Mouse (Mus musculus): ENCODE results near the gene Gm17304. TPM values are rescaled to one million over a fixed set of nuclear protein-coding genes. Genes with fewer than 3 reads are reported as not detected.

Gene Gm17304
- polyA plus RNA-seq, 1 experiment, result not detected

Other genes with a start within 250 kb of the Gm17304 start
- not detected for gene Barhl2, start 150.9 kb upstream of the Gm17304 start, polyA plus RNA-seq (2012; fragmentation: generic; extraction: Trizol)
- gene Zfp644, start 88.2 kb downstream of the Gm17304 start, polyA plus RNA-seq (2012; fragmentation: generic; extraction: Trizol), result 5.3 TPM